Mouse (Mus musculus): ENCODE results near the gene Jpt2. TPM values are rescaled to one million over a fixed set of nuclear protein-coding genes. Genes with fewer than 3 reads are reported as not detected.

Gene Jpt2
- total RNA-seq, 1 experiment from 2014 or later, result 108 TPM

DNA sequence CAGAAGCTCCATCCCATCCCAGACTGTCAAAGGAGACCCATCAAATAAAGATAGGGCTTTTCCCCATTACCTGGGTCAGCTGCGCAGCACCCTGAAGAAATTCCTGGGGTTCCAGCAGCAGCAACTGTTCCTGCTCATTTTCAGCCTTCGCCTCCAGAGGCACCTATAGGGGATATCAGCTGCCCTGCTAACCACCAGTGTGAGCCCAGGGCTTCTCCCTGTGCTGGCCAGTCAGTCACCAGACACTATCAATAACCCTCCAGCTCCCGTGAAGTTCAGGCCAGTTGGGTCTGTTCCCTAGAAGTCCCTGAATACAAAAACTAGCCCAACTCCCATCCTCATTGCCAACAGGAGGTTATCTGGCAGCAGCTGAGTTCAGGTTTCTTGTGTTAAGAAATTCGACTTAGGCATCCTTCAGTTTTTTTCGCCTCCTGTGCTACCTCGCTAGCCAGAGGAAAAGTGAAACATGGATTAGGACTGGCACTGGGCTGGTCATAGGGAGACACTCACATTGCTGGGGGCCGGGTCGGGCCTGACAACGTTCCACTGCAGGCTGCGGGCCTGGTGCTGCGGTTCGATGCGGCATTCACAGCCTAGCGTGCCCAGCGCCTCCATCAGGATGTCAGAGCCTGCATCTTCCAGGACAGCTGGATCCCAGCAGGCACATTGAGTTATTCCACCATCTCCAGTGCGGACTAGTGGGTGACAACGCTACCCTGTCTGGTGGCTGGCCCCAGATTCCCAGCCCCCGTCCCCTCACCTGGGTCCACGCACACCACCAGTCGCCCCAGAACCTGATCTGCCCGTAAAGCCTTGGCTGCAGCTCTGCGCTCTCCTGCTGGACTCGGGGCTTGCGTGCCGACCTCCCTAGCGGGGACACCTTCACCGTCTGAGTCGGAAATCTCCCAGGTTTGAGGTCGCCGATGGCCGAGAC lies 66.2 kb downstream of the Jpt2 start:
- ATAC-seq (replicated peaks in 1 of 2; ENCODE audit: insufficient read depth in 1 of 2, low FRiP score in 2 of 2, low TSS enrichment in 1 of 2, low read depth in 1 of 2, poor library complexity in 2 of 2, severe bottlenecking in 2 of 2), result no peak; a peak in 1 of 4 replicates

DNA sequence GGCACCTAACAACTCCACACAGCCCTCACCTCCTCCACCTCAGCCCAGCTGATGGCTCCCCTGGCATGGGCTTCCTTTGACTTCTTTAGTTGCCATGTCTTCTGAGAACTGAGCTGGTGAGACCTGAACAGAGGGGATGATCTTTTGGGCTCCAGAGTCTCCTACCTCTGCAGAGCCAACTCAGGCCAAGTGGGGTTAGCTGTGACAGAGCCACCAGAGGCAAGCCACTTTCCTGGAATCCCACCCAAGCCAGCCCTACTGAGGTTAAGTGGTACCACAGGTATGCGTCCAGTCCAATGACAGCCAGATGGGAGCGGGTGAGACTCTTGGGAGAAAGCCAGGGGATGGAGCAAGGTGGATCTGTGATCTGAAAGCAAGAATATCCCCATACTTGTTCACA lies 67.2 kb downstream of the Jpt2 start:
- ATAC-seq (replicated peaks in 1 of 2; ENCODE audit: insufficient read depth in 1 of 2, low FRiP score in 2 of 2, low TSS enrichment in 1 of 2, low read depth in 1 of 2, poor library complexity in 2 of 2, severe bottlenecking in 2 of 2), result no peak

DNA sequence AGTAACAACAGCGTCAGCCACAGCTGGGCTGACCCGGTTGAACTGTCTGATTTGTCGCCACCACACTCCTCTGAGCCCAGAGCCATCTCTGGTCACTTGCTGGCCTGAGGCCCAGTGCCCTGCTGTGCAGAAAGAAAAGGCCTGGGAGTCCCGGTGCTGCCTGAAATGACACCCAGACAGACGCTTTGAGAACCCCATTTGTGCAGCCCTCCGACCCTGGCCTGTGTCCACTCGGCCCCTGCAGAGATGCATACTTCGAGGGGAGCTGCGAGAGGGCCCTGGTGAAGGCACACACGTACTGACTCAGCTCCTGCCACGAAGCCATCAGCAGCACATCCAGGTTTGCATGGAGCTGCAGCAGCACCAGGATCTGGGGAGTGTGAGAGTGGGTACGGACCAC lies 67.7 kb downstream of the Jpt2 start:
- no peak for ATAC-seq (replicated peaks in 1 of 2; ENCODE audit: insufficient read depth in 1 of 2, low FRiP score in 2 of 2, low TSS enrichment in 1 of 2, low read depth in 1 of 2, poor library complexity in 2 of 2, severe bottlenecking in 2 of 2)

DNA sequence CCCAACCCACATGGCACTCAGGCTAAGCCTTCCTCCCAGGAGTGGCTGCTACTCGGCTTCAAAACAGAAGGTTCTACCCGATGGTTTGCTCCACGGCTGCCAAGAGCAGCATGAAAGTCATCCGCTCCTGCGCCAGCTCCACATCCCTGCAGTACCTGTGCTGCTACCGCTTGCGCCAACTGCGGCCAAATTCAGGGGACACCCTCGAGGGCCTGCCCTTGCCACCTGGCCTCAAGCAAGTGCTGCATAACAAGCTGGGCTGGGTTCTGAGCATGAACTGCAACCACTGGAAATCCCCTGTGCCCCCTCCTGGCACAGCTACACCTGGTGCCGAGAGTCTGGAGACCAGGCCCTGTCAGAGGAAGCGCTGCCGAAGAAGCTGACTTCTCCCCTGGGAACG lies 69.2 kb downstream of the Jpt2 start:
- no peak for ATAC-seq (replicated peaks in 1 of 2; ENCODE audit: insufficient read depth in 1 of 2, low FRiP score in 2 of 2, low TSS enrichment in 1 of 2, low read depth in 1 of 2, poor library complexity in 2 of 2, severe bottlenecking in 2 of 2)

DNA sequence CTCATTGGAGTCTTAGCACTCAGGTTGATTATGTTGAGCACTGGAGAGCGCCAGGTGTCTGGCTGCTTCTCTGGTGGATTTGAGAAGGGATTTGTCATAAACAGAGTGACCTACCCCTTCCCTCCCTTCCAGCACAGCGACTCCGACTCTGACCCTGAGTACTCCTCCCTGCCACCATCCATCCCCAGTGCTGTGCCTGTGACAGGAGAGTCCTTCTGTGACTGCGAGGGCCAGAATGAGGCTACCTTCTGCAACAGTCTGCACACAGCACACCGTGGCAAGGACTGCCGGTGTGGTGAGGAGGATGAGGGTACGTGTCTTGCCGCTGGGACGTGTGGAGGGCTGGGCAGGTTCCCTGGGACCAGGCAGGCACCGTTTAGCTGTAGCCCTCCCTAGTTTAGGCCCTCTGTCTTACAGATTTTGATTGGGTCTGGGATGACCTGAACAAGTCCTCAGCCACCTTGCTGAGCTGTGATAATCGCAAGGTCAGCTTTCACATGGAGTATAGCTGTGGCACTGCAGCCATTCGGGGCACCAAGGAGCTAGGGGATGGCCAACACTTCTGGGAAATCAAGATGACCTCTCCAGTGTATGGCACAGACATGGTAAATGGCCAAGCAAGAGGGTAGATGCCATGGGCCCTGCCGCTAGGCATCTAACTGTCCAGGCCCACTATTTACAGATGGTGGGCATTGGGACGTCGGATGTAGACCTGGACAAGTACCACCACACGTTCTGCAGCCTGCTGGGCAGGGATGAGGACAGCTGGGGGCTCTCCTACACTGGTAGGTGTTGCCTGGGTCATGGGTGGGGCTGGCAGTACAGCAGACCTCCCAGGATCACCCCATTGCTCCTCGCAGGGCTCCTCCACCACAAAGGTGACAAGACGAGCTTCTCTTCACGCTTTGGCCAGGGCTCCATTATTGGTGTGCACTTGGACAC lies 70.1 kb downstream of the Jpt2 start:
- no peak for ATAC-seq (replicated peaks in 1 of 2; ENCODE audit: insufficient read depth in 1 of 2, low FRiP score in 2 of 2, low TSS enrichment in 1 of 2, low read depth in 1 of 2, poor library complexity in 2 of 2, severe bottlenecking in 2 of 2)

DNA sequence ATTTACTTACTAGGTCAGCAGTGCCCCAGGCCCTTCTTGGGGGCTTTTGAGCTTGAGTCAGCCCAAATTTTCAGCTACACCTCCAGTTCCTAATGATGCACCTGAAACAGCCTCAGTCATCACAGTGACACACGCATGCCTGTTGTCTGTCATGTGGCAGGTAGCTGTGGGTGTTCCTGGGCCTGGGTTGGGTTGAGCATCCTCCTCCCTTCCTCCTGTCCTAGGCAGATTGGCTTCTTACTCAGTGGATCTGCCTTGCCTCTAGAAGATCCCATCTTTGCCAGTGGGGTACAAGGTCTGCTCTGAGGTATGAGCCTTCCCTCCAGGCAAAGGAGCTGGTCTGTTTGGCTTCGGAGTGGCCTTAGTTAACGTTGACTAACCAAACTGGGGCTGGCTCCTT lies 71.6 kb downstream of the Jpt2 start:
- ATAC-seq (replicated peaks in 1 of 2; ENCODE audit: insufficient read depth in 1 of 2, low FRiP score in 2 of 2, low TSS enrichment in 1 of 2, low read depth in 1 of 2, poor library complexity in 2 of 2, severe bottlenecking in 2 of 2), result no peak

Other genes with a start within 250 kb of the Jpt2 start
- not detected in 2 replicates for gene Rnf151, start 242.6 kb downstream of the Jpt2 start, total RNA-seq (2017)
- 1,140 and 1,689 TPM in 2 replicates for gene Rps2, start 242.6 kb downstream of the Jpt2 start, total RNA-seq (2017)
- gene Ndufb10, start 236.2 kb downstream of the Jpt2 start, total RNA-seq (2017), result 164 and 207 TPM in 2 replicates
- not detected in 2 replicates for gene Rpl3l, start 232.9 kb downstream of the Jpt2 start, total RNA-seq (2017)
- 33.6 and 69.4 TPM in 2 replicates for gene Msrb1, start 224.0 kb downstream of the Jpt2 start, total RNA-seq (2017)
- gene Hs3st6, start 207.7 kb downstream of the Jpt2 start, total RNA-seq (2017), result not detected in 2 replicates
- 0.44 TPM in 1 of 2 replicates, not detected in the other for gene Meiob, start 156.4 kb downstream of the Jpt2 start, total RNA-seq (2017)
- gene Hagh, start 120.5 kb downstream of the Jpt2 start, total RNA-seq (2017), result 24.5 and 24.6 TPM in 2 replicates
- gene Fahd1, start 110.3 kb downstream of the Jpt2 start, total RNA-seq (2017), result 15.0 and 19.6 TPM in 2 replicates
- not detected in 2 replicates for gene Igfals, start 94.7 kb downstream of the Jpt2 start, total RNA-seq (2017)
- 27.9 and 33.1 TPM in 2 replicates for gene Nubp2, start 74.3 kb downstream of the Jpt2 start, total RNA-seq (2017)
- 6.0 and 12.9 TPM in 2 replicates for gene Spsb3, start 74.0 kb downstream of the Jpt2 start, total RNA-seq (2017)
- 13.7 and 27.3 TPM in 2 replicates for gene Eme2, start 65.6 kb downstream of the Jpt2 start, total RNA-seq (2017)
- gene Mrps34, start 65.6 kb downstream of the Jpt2 start, total RNA-seq (2017), result 23.1 and 25.8 TPM in 2 replicates
- gene Nme3, start 64.2 kb downstream of the Jpt2 start, total RNA-seq (2017), result 22.5 and 44.1 TPM in 2 replicates
- 32.8 and 48.7 TPM in 2 replicates for gene Mapk8ip3, start 23.7 kb downstream of the Jpt2 start, total RNA-seq (2017)
- gene Cramp1l, start 55.1 kb upstream of the Jpt2 start, total RNA-seq (2017), result 13.3 and 15.4 TPM in 2 replicates
- 35.1 and 41.3 TPM in 2 replicates for gene Ift140, start 55.4 kb upstream of the Jpt2 start, total RNA-seq (2017)
- gene Tmem204, start 122.9 kb upstream of the Jpt2 start, total RNA-seq (2017), result not detected in 2 replicates
- gene Telo2, start 155.3 kb upstream of the Jpt2 start, total RNA-seq (2017), result 22.5 and 28.7 TPM in 2 replicates
- 0.40 TPM in 1 of 2 replicates, not detected in the other for gene Ptx4, start 160.1 kb upstream of the Jpt2 start, total RNA-seq (2017)
- 7.0 and 7.7 TPM in 2 replicates for gene Clcn7, start 172.7 kb upstream of the Jpt2 start, total RNA-seq (2017)
- gene Ccdc154, start 201.8 kb upstream of the Jpt2 start, total RNA-seq (2017), result not detected in 2 replicates
- gene Gm38655, start 214.8 kb upstream of the Jpt2 start, total RNA-seq (2017), result not detected in 2 replicates
- 13.3 and 18.7 TPM in 2 replicates for gene BC003965, start 223.9 kb upstream of the Jpt2 start, total RNA-seq (2017)
- 11.6 and 14.4 TPM in 2 replicates for gene Unkl, start 227.7 kb upstream of the Jpt2 start, total RNA-seq (2017)

Measured in hematopoietic stem cell, adult 5-6 weeks (primary cell).